Mouse (Mus musculus) CH12.LX (cell line): Measurements from ENCODE around the gene H2-Q4. TPM values are rescaled to one million over a fixed set of nuclear protein-coding genes. Genes with fewer than 3 reads are reported as not detected.

Source experiments
- DNase-seq: peaks from one replicate; pipeline ENCODE4 v3.0.0-alpha.2; 2013; ENCODE audit errors: extremely low read depth
- H3K27ac ChIP-seq: 2 replicates; pipeline ENCODE4 v1.5.1; 2012; ENCODE audit warnings: low read depth, mild to moderate bottlenecking, control low read depth, moderate library complexity; ENCODE audit not compliant: insufficient read depth
- H3K27me3 ChIP-seq: replicated peaks from 2 replicates; pipeline ENCODE3; 2012; ENCODE audit warnings: inconsistent platforms
- H3K36me3 ChIP-seq, 2 experiments: replicated peaks in 1 of 2; 2 replicates each; pipeline versions ENCODE3 to v1.6.1; 2012; ENCODE audit warnings: inconsistent platforms in 1 of 2, low read length in 1 of 2, mild to moderate bottlenecking in 1 of 2, mixed read lengths in 1 of 2, moderate library complexity in 1 of 2; ENCODE audit not compliant: control insufficient read depth in 1 of 2, insufficient read depth in 1 of 2
- H3K4me1 ChIP-seq, 2 experiments: 2 replicates each; pipeline ENCODE4 v1.6.1; 2012; ENCODE audit warnings: inconsistent platforms in 1 of 2, moderate library complexity in 1 of 2; ENCODE audit not compliant: insufficient read depth in 2 of 2, control insufficient read depth in 1 of 2
- H3K4me2 ChIP-seq: 2 replicates; pipeline ENCODE4 v1.6.1; 2012; ENCODE audit warnings: low read depth, mild to moderate bottlenecking, control low read depth; ENCODE audit not compliant: poor library complexity, insufficient read depth, severe bottlenecking
- H3K4me3 ChIP-seq, 3 experiments: fragments of 150-350 bp in 1 of 3; sonication (generic) in 1 of 3; replicated peaks in 1 of 3; 2 replicates each; pipeline versions ENCODE3 to v1.5.1; 2011 to 2012; ENCODE audit warnings: low read depth in 2 of 3, low read length in 2 of 3, mild to moderate bottlenecking in 2 of 3, moderate library complexity in 2 of 3, control low read depth in 1 of 3, improper control_type of control experiment in 1 of 3, inconsistent platforms in 1 of 3, mixed read lengths in 1 of 3; ENCODE audit not compliant: poor library complexity in 1 of 3
- H3K79me2 ChIP-seq: replicated peaks from 2 replicates; pipeline ENCODE4 v1.6.1; 2012; ENCODE audit warnings: mild to moderate bottlenecking, moderate library complexity; ENCODE audit not compliant: control insufficient read depth, poor library complexity, insufficient read depth, severe bottlenecking; ENCODE audit errors: extremely low read depth
- H3K9ac ChIP-seq: 2 replicates; pipeline ENCODE4 v1.6.1; 2012; ENCODE audit warnings: low read depth, mild to moderate bottlenecking, control low read depth, moderate library complexity; ENCODE audit not compliant: insufficient read depth
- H3K9me3 ChIP-seq: replicated peaks from 2 replicates; pipeline ENCODE3; 2012; ENCODE audit warnings: low read length, inconsistent platforms, mixed read lengths
- BHLHE40 ChIP-seq: IDR thresholded peaks from 2 replicates; pipeline ENCODE4 v1.6.1; 2011; ENCODE audit warnings: mild to moderate bottlenecking, low read depth, low read length, improper control_type of control experiment
- CHD2 ChIP-seq: IDR thresholded peaks from 2 replicates; pipeline ENCODE4 v1.6.1; 2011; ENCODE audit warnings: low read length, improper control_type of control experiment
- CTCF ChIP-seq, 2 experiments: IDR thresholded peaks in 1 of 2; conservative IDR thresholded peaks in 1 of 2; 2 replicates each; pipeline ENCODE4 v1.5.1; 2011 to 2012; ENCODE audit warnings: low read depth in 2 of 2, low read length in 2 of 2, improper control_type of control experiment in 1 of 2, inconsistent platforms in 1 of 2, mild to moderate bottlenecking in 1 of 2, moderate library complexity in 1 of 2
- E2F4 ChIP-seq: IDR thresholded peaks from 2 replicates; pipeline ENCODE4 v1.6.1; 2011; ENCODE audit warnings: low read depth, low read length, improper control_type of control experiment; ENCODE audit not compliant: insufficient replicate concordance
- ELF1 ChIP-seq: IDR thresholded peaks from 2 replicates; pipeline ENCODE4 v1.6.1; 2014; ENCODE audit warnings: low read depth, mild to moderate bottlenecking, inconsistent platforms, low read length, improper control_type of control experiment
- EP300 ChIP-seq: IDR thresholded peaks from 2 replicates; pipeline ENCODE4 v1.6.1; 2011; ENCODE audit warnings: low read length, improper control_type of control experiment
- ETS1 ChIP-seq: conservative IDR thresholded peaks from 2 replicates; pipeline ENCODE4 v1.6.1; 2012; ENCODE audit warnings: low read depth, mild to moderate bottlenecking, inconsistent platforms, low read length, improper control_type of control experiment, moderate library complexity
- HCFC1 ChIP-seq: IDR thresholded peaks from 2 replicates; pipeline ENCODE4 v1.6.1; 2012; ENCODE audit warnings: low read depth, mild to moderate bottlenecking, inconsistent platforms, low read length, improper control_type of control experiment
- IRF4 ChIP-seq: IDR thresholded peaks from 2 replicates; pipeline ENCODE4 v1.6.1; 2014; ENCODE audit warnings: low read depth, mild to moderate bottlenecking, inconsistent platforms, low read length, improper control_type of control experiment
- KAT2A ChIP-seq: IDR thresholded peaks from 2 replicates; pipeline ENCODE4 v1.6.1; 2012; ENCODE audit warnings: low read length, improper control_type of control experiment, inconsistent platforms; ENCODE audit not compliant: insufficient replicate concordance
- MAX ChIP-seq: IDR thresholded peaks from 2 replicates; pipeline ENCODE4 v1.6.1; 2011; ENCODE audit warnings: low read length, improper control_type of control experiment
- NELFE ChIP-seq: IDR thresholded peaks from 2 replicates; pipeline ENCODE4 v1.6.1; 2011; ENCODE audit warnings: low read depth, low read length, improper control_type of control experiment
- NRF1 ChIP-seq: IDR thresholded peaks from 2 replicates; pipeline ENCODE4 v1.6.1; 2014; ENCODE audit warnings: low read depth, mild to moderate bottlenecking, inconsistent platforms, low read length, improper control_type of control experiment, moderate library complexity
- PAX5 ChIP-seq: IDR thresholded peaks from 2 replicates; pipeline ENCODE4 v1.6.1; 2012; ENCODE audit warnings: low read length, inconsistent platforms, mixed read lengths
- POLR2A ChIP-seq: IDR thresholded peaks from 2 replicates; pipeline ENCODE4 v1.6.1; 2011; ENCODE audit warnings: low read depth, mild to moderate bottlenecking, improper control_type of control experiment, low read length
- RAD21 ChIP-seq: IDR thresholded peaks from 2 replicates; pipeline ENCODE4 v1.6.1; 2011; ENCODE audit warnings: low read depth, mild to moderate bottlenecking, low read length, improper control_type of control experiment, moderate library complexity
- RCOR1 ChIP-seq: conservative IDR thresholded peaks from 2 replicates; pipeline ENCODE4 v1.6.1; 2012; ENCODE audit warnings: low read depth, mild to moderate bottlenecking, inconsistent platforms, low read length, improper control_type of control experiment
- SIN3A ChIP-seq: IDR thresholded peaks from 2 replicates; pipeline ENCODE4 v1.6.1; 2012; ENCODE audit warnings: low read length, improper control_type of control experiment, inconsistent platforms
- SMC3 ChIP-seq: IDR thresholded peaks from 2 replicates; pipeline ENCODE4 v1.6.1; 2011; ENCODE audit warnings: low read depth, low read length, improper control_type of control experiment
- TBP ChIP-seq: conservative IDR thresholded peaks from 2 replicates; pipeline ENCODE4 v1.6.1; 2011; ENCODE audit warnings: low read depth, low read length, improper control_type of control experiment
- TCF12 ChIP-seq: IDR thresholded peaks from 2 replicates; pipeline ENCODE4 v1.6.1; 2014; ENCODE audit warnings: low read depth, mild to moderate bottlenecking, inconsistent platforms, low read length, improper control_type of control experiment
- UBTF ChIP-seq: IDR thresholded peaks from 2 replicates; pipeline ENCODE4 v1.6.1; 2012; ENCODE audit warnings: low read depth, mild to moderate bottlenecking, inconsistent platforms, low read length, improper control_type of control experiment, moderate library complexity
- USF1 ChIP-seq: IDR thresholded peaks from 2 replicates; pipeline ENCODE4 v1.6.1; 2014; ENCODE audit warnings: low read depth, mild to moderate bottlenecking, inconsistent platforms, low read length, improper control_type of control experiment
- USF2 ChIP-seq: conservative IDR thresholded peaks from 2 replicates; pipeline ENCODE4 v1.6.1; 2011; ENCODE audit warnings: low read depth, low read length, improper control_type of control experiment
- ZC3H11A ChIP-seq: IDR thresholded peaks from 2 replicates; pipeline ENCODE4 v1.6.1; 2012; ENCODE audit warnings: low read depth, mild to moderate bottlenecking, inconsistent platforms, low read length, improper control_type of control experiment
- ZKSCAN1 ChIP-seq: IDR thresholded peaks from 2 replicates; pipeline ENCODE4 v1.6.1; 2012; ENCODE audit warnings: low read depth, inconsistent platforms, low read length, improper control_type of control experiment, borderline replicate concordance
- ZMIZ1 ChIP-seq: IDR thresholded peaks from 2 replicates; pipeline ENCODE4 v1.6.1; 2012; ENCODE audit warnings: low read depth, mild to moderate bottlenecking, inconsistent platforms, low read length, improper control_type of control experiment
- dilution Hi-C: fragments of 300-500 bp; cut with MboI; formaldehyde crosslinking; loops from 2 replicates; pipeline ENCODE4 v1.14.3; 2020; ENCODE audit warnings: low sequenced_read_pairs; ENCODE audit not compliant: extremely low pct_unique_long_range_greater_than_20kb, extremely low pct_ligation_motif_present
- in situ Hi-C: fragments of 300-500 bp; cut with MboI; formaldehyde crosslinking; loops from 3 replicates; pipeline ENCODE4 v1.14.3; 2019; ENCODE audit warnings: low sequenced_read_pairs, low pct_ligation_motif_present, low pct_unique_long_range_greater_than_20kb, mixed read lengths
- polyA plus RNA-seq: library from polyadenylated mRNA; unstranded; fragments of >175 nt; gene quantifications from 2 replicates; pipeline ENCODE4 v1.2.1, GENCODE M21; 2012; ENCODE audit warnings: low read depth; ENCODE audit not compliant: insufficient read length
- total RNA-seq, 2 experiments: library from RNA; depleted of rRNA; stranded (reverse); fragments of 300-350 nt in 1 of 2; fragments of >200 nt in 1 of 2; gene quantifications; 2 replicates each; pipeline ENCODE4 v1.2.3; 2012 to 2014

The H2-Q4 gene
- total and polyA plus RNA-seq, 3 experiments = 116 to 165 (median 157) TPM

- H3K9me3 ChIP-seq = no peaks in the 10 kb centered on the region
- no peak overlapping the region for H3K4me2 ChIP-seq
- H3K36me3 ChIP-seq = no peaks in the 10 kb centered on the region
- no peak for DNase-seq
- no peak overlapping the region for H3K4me3 ChIP-seq
- H3K4me1 ChIP-seq = no peaks in the 10 kb centered on the region
- in situ Hi-C loops (no loop called here), dilution Hi-C loops (no loop called here)
- no peaks in the 10 kb centered on the region for H3K27me3 ChIP-seq
- no peak overlapping the region for H3K27ac ChIP-seq
- no peak overlapping the region for H3K9ac ChIP-seq
- TF ChIP-seq PAX5 (no peak), SIN3A (no peak), UBTF (no peak), TBP (no peak), BHLHE40 (no peak), E2F4 (no peak), USF1 (no peak), ZKSCAN1 (no peak), ZMIZ1 (no peak), ELF1 (no peak), POLR2A (no peak), RCOR1 (no peak), RAD21 (no peak)
- H3K79me2 ChIP-seq = no peaks in the 10 kb centered on the region
Measured at GRCm38 (mm10) chr17:35354071-35354470, 25.3 kb upstream of the H2-Q4 start.

- TF ChIP-seq RCOR1 (no peak), BHLHE40 (no peak), EP300 (no peak), SIN3A (no peak), TCF12 (no peak), SMC3 (no peak), ELF1 (no peak), POLR2A (no peak), PAX5 (no peak), MAX (no peak), CHD2 (no peak), NELFE (no peak), ETS1 (no peak), IRF4 (no peak), KAT2A (no peak), HCFC1 (no peak), NRF1 (no peak), ZC3H11A (no peak), CTCF (conservative IDR thresholded peaks at IDR 0.05 in 1 of 2, IDR thresholded peaks at IDR 0.05 in 1 of 2; ENCODE audit: low read depth in 2 of 2, low read length in 2 of 2) (no peak), USF2 (no peak)
- in situ Hi-C loops (loop anchor here (5.0 kb wide), 1 partner anchor 35 kb away; the partner anchor contains the start of gene H2-Q1), dilution Hi-C loops (no loop called here)
- Histone ChIP-seq H3K4me2 (no peak overlapping the region), H3K9me3 (no peaks in the 10 kb centered on the region), H3K79me2 (no peaks in the 10 kb centered on the region), H3K27me3 (no peaks in the 10 kb centered on the region), H3K4me1 (no peaks in the 10 kb centered on the region), H3K27ac (no peak overlapping the region), H3K9ac (no peak overlapping the region), H3K36me3 (no peaks in the 10 kb centered on the region), H3K4me3 (no peak overlapping the region)
- no peak for DNase-seq
Measured at GRCm38 (mm10) chr17:35357086-35357485, 22.3 kb upstream of the H2-Q4 start.
